In the genomic region with DNA sequence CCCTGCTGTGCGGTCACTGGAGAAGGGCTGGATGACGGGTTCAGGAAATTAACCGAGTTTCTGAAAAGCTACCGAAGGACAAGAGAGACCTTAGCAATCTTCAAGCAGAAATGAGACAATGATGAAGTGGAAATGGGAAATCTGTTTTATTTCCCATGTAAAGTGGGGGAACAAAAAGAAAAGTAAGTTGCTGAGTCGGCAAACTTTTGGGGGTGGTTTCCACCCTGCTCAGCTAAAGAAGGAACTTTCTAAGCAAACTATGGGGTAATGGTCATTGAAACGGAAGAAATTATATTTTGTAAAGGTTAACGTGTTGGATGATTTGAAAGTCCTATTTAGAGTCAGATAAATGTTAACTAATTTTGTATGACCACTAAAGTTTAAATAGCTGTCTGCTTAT, we compare ENCODE assay signal across 29 mouse cellular contexts. TPM values are rescaled to one million over a fixed set of nuclear protein-coding genes. Genes with fewer than 3 reads are reported as not detected.
A peak's percentile ranks its signal among the peaks of the same experiment; 100 is the strongest.
DNase-seq lines count a peak whose midpoint lies in the region; ATAC-seq and TF ChIP-seq lines count a peak whose summit lies in the region.
"Had no signal": no experiment of that assay in that cellular context is flagged by ENCODE, and none has a peak within 500 bp of the region (broad histone marks: within the 10 kb centered on the region; RNA-seq: fewer than 3 reads in every experiment).

No protein-coding gene starts in this region.

- no peak for TF ChIP-seq POLR2A in testis, adult 2 months (IDR thresholded peaks at IDR 0.05; ENCODE audit: control insufficient read depth, low read depth, low read length)
- TF ChIP-seq POLR2A in small intestine, adult 2 months (IDR thresholded peaks at IDR 0.05; ENCODE audit: low read depth, low read length), result no peak

- H3K9ac ChIP-seq in intestine, embryonic 15.5 days, result no peak overlapping the region
- H3K9ac ChIP-seq in forebrain, embryonic 12.5 days, result no peak overlapping the region
- H3K9ac ChIP-seq: embryonic facial prominence, embryonic 13.5 days; heart, embryonic 15.5 days; limb, embryonic 13.5 days had no signal

- no peak for DNase-seq in testis, postnatal 10 days (ENCODE audit: low spot score)
- DNase-seq in cerebellum, adult 18-20 months, result no peak
- DNase-seq in kidney, adult 8-10 months, result no peak
- DNase-seq: adrenal gland, postnatal 10 days; cerebellum, adult 9-10 months; embryo, embryonic 11 days; gastrocnemius, postnatal 25 days; kidney, adult 11 months; kidney, postnatal 36 days; midbrain, embryonic 14.5 days; thymus, postnatal 4 days had no signal

- no peak for ATAC-seq in intestine, embryonic 15.5 days
- ATAC-seq in forebrain, embryonic 12.5 days (ENCODE audit: low FRiP score), result no peak
- ATAC-seq: hindbrain, embryonic 16.5 days; Patski had no signal

- WGBS in intestine, embryonic 15.5 days, result 76% methylated on average over 7 of the region's 7 CpGs
- WGBS in small intestine, adult 2 months, result 29% methylated on average over 7 of the region's 7 CpGs
- 87% methylated on average over 7 of the region's 7 CpGs for WGBS in forebrain, embryonic 12.5 days

- no peak for TF ChIP-seq CTCF in testis, adult 2 months (IDR thresholded peaks at IDR 0.05; ENCODE audit: control insufficient read depth, insufficient read depth, insufficient replicate concordance, low read depth, low read length)
- no peak for TF ChIP-seq CTCF in small intestine, adult 2 months (IDR thresholded peaks at IDR 0.05; ENCODE audit: extremely low read depth, insufficient read length, insufficient replicate concordance, low read depth, low read length)

- peaks cover 3% of the 10 kb centered on the region for H3K4me1 ChIP-seq in testis, adult 2 months (ENCODE audit: control insufficient read depth, insufficient read depth, low read length)
- no peaks in the 10 kb centered on the region for H3K4me1 ChIP-seq in intestine, embryonic 15.5 days (replicated peaks)
- H3K4me1 ChIP-seq in small intestine, adult 2 months (ENCODE audit: control insufficient read depth, insufficient read depth, insufficient read length, low read length), result peaks cover 3% of the 10 kb centered on the region; the same call in 1 of the 2 replicates
- H3K4me1 ChIP-seq in forebrain, embryonic 12.5 days, result no peaks in the 10 kb centered on the region
- H3K4me1 ChIP-seq: embryonic facial prominence, embryonic 13.5 days; heart, embryonic 10.5 days; limb, embryonic 13.5 days had no signal

- no peaks in the 10 kb centered on the region for H3K27me3 ChIP-seq in testis, adult 2 months (ENCODE audit: control insufficient read depth, insufficient read depth, low read length)
- H3K27me3 ChIP-seq in intestine, embryonic 15.5 days (replicated peaks), result no peaks in the 10 kb centered on the region
- H3K27me3 ChIP-seq in small intestine, adult 2 months (ENCODE audit: control insufficient read depth, insufficient read depth, low read length), result no peaks in the 10 kb centered on the region
- H3K27me3 ChIP-seq in forebrain, embryonic 12.5 days, result no peaks in the 10 kb centered on the region
- H3K27me3 ChIP-seq: embryonic facial prominence, embryonic 13.5 days; heart, embryonic 15.5 days; limb, embryonic 13.5 days had no signal

- peak overlapping the region; percentile 47 for H3K4me3 ChIP-seq in testis, adult 2 months (ENCODE audit: control insufficient read depth, low read depth, low read length)
- H3K4me3 ChIP-seq in intestine, embryonic 15.5 days (replicated peaks), result peak overlapping the region; percentile 11
- peak overlapping the region; percentile 70 for H3K4me3 ChIP-seq in small intestine, adult 2 months (ENCODE audit: low read depth, low read length)
- H3K4me3 ChIP-seq in forebrain, embryonic 12.5 days (replicated peaks), result no peak overlapping the region
- H3K4me3 ChIP-seq: embryonic facial prominence, embryonic 13.5 days; forebrain, embryonic 10.5 days; heart, embryonic 10.5 days; heart, embryonic 15.5 days; layer of hippocampus, adult 2 months; limb, embryonic 13.5 days had no signal

- H3K9me3 ChIP-seq in intestine, embryonic 15.5 days, result no peaks in the 10 kb centered on the region
- H3K9me3 ChIP-seq in forebrain, embryonic 12.5 days, result no peaks in the 10 kb centered on the region
- H3K9me3 ChIP-seq: embryonic facial prominence, embryonic 13.5 days; G1E; heart, embryonic 10.5 days; heart, embryonic 15.5 days; limb, embryonic 13.5 days had no signal

- no peak overlapping the region for H3K27ac ChIP-seq in testis, adult 2 months (ENCODE audit: control insufficient read depth, insufficient read depth, low read depth, low read length)
- H3K27ac ChIP-seq in intestine, embryonic 15.5 days, result no peak overlapping the region
- H3K27ac ChIP-seq in small intestine, adult 2 months (ENCODE audit: insufficient read depth, low read depth, low read length), result peak overlapping the region; percentile 96
- no peak overlapping the region for H3K27ac ChIP-seq in forebrain, embryonic 12.5 days
- H3K27ac ChIP-seq: embryonic facial prominence, embryonic 13.5 days; forebrain, embryonic 10.5 days; heart, embryonic 10.5 days; heart, embryonic 15.5 days; layer of hippocampus, adult 2 months; limb, embryonic 13.5 days; macrophage had no signal

- H3K4me2 ChIP-seq in intestine, embryonic 15.5 days (replicated peaks), result peak overlapping the region; percentile 46
- no peak overlapping the region for H3K4me2 ChIP-seq in forebrain, embryonic 12.5 days
- H3K4me2 ChIP-seq: embryonic facial prominence, embryonic 13.5 days; heart, embryonic 15.5 days; limb, embryonic 13.5 days; liver, embryonic 11.5 days had no signal

- no peaks in the 10 kb centered on the region for H3K36me3 ChIP-seq in testis, adult 2 months (ENCODE audit: control insufficient read depth, insufficient read depth, low read length)
- H3K36me3 ChIP-seq in intestine, embryonic 15.5 days, result no peaks in the 10 kb centered on the region
- no peaks in the 10 kb centered on the region for H3K36me3 ChIP-seq in small intestine, adult 2 months (ENCODE audit: control insufficient read depth, insufficient read depth, low read length)
- H3K36me3 ChIP-seq in forebrain, embryonic 12.5 days (replicated peaks), result no peaks in the 10 kb centered on the region
- H3K36me3 ChIP-seq: embryonic facial prominence, embryonic 13.5 days; forebrain, embryonic 10.5 days; G1E; heart, embryonic 10.5 days; heart, embryonic 15.5 days; limb, embryonic 13.5 days had no signal

RNA-seq across cellular contexts. Expression of gene Arl14, which starts 0.8 kb away (rescaled TPM):
- polyA plus RNA-seq in testis, adult 2 months (2012; rRNA removed), result not detected in 2 replicates
- 1.9 and 3.0 TPM in 2 replicates for polyA plus RNA-seq in intestine, embryonic 15.5 days (2015; fragmentation: Nextera tagmentation; extraction: Ambion mirVana)
- 3.1 and 4.5 TPM in 2 replicates for polyA plus RNA-seq in small intestine, adult 2 months (2012; rRNA removed)
- not detected in 2 replicates for polyA plus RNA-seq in forebrain, embryonic 12.5 days (2016; fragmentation: Nextera tagmentation; extraction: Ambion mirVana)
- polyA plus RNA-seq: embryonic facial prominence, embryonic 13.5 days; forebrain, embryonic 10.5 days; G1E; heart, embryonic 10.5 days; heart, embryonic 15.5 days; hindbrain, embryonic 11.5 days; hindbrain, embryonic 16.5 days; limb, embryonic 13.5 days; liver, embryonic 11.5 days; liver, embryonic 16.5 days; macrophage; midbrain, embryonic 14.5 days; neural tube, embryonic 11.5 days; Patski had no signal
